Comparison of ENCODE assay signal across 8 mouse cellular contexts in the genomic region with DNA sequence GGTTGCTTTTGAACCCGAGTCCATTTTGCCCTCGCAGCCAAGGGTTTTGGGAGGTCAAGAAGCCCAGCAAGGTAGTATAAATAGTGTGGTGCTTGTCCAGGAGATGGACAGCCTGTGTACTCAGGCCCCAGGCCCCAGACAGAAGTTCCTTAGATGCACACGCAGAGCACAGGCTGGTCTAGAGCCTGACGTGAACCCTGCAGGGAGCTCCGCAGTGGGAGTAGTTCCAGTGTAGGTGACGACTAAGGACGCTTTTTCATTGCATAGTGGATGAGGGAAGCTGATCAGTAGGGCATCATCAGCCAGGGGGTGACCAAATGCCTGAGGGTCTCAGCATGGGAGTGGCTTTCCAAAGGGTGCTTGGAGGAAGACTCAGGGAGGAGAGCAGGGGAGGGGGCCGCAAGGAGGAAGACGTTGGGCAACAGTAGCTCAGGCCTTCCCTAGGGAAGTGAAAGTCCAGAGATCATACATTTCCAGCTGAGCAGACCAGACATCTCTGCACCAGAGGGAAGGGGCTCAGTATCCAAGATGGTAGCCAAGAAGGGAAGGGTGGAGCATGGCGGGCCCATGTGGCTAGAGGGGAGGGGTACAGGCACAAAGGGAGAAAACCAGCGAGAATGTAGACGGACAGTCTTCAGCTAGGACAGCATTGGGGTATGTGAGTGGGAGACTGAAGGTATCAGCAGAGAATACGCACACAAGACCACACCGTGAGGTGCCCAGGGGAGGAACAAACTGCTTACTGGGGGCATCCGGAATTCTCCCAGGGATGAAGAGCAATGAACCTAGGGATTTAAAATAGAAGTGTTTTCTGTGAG. TPM values are rescaled to one million over a fixed set of nuclear protein-coding genes. Genes with fewer than 3 reads are reported as not detected.
DNase-seq lines count a peak whose midpoint lies in the region; ATAC-seq and TF ChIP-seq lines count a peak whose summit lies in the region.

No protein-coding gene starts in this region.

- peak overlapping the region; percentile 97 for H3K4me3 ChIP-seq in lung, embryonic 14.5 days (ENCODE audit: low read depth, low read length)
- peak overlapping the region; percentile 97 for H3K4me3 ChIP-seq in embryonic facial prominence, embryonic 13.5 days
- H3K4me3 ChIP-seq in intestine, postnatal 0 days (ENCODE audit: low read depth, low read length), result peak overlapping the region; percentile 98
- H3K4me3 ChIP-seq in neural tube, embryonic 14.5 days (ENCODE audit: low read depth, low read length), result peak overlapping the region; percentile 91

- no peaks in the 10 kb centered on the region for H3K27me3 ChIP-seq in lung, embryonic 14.5 days (ENCODE audit: insufficient read depth, low read length)
- no peaks in the 10 kb centered on the region; the same call in 1 of the 2 replicates for H3K27me3 ChIP-seq in embryonic facial prominence, embryonic 13.5 days
- H3K27me3 ChIP-seq in intestine, postnatal 0 days (replicated peaks; ENCODE audit: control insufficient read depth, insufficient read depth, low read length), result no peaks in the 10 kb centered on the region
- H3K27me3 ChIP-seq in neural tube, embryonic 14.5 days (ENCODE audit: control insufficient read depth, insufficient read depth, low read length), result no peaks in the 10 kb centered on the region

- peak overlapping the region; percentile 78 for H3K9ac ChIP-seq in lung, embryonic 14.5 days
- H3K9ac ChIP-seq in embryonic facial prominence, embryonic 13.5 days, result peak overlapping the region; percentile 88
- peak overlapping the region; percentile 59 for H3K9ac ChIP-seq in intestine, postnatal 0 days (ENCODE audit: low read depth, low read length)
- peak overlapping the region; percentile 83 for H3K9ac ChIP-seq in neural tube, embryonic 14.5 days (replicated peaks; ENCODE audit: low read depth, low read length)

- H3K27ac ChIP-seq in lung, embryonic 14.5 days (ENCODE audit: low read depth), result peak overlapping the region; percentile 93; the same call in 1 of the 2 replicates
- peak overlapping the region; percentile 93 for H3K27ac ChIP-seq in embryonic facial prominence, embryonic 13.5 days
- no peak overlapping the region for H3K27ac ChIP-seq in intestine, postnatal 0 days (ENCODE audit: low read depth, low read length)
- H3K27ac ChIP-seq in neural tube, embryonic 14.5 days (ENCODE audit: low read depth, low read length), result peak overlapping the region; percentile 97

- TF ChIP-seq CTCF in lung, embryonic 14.5 days (IDR thresholded peaks at IDR 0.05; ENCODE audit: low read depth), result no peak
- TF ChIP-seq CTCF in intestine, postnatal 0 days (IDR thresholded peaks at IDR 0.05; ENCODE audit: low read depth), result no peak

- peak; percentile 28; the same call in 1 of the 2 replicates for ATAC-seq in lung, embryonic 14.5 days (ENCODE audit: insufficient read depth)
- no peak for ATAC-seq in embryonic facial prominence, embryonic 13.5 days (ENCODE audit: insufficient number of reproducible peaks, insufficient read depth, low FRiP score, low TSS enrichment, low read depth)
- peak; percentile 11 for ATAC-seq in intestine, postnatal 0 days
- ATAC-seq in neural tube, embryonic 14.5 days (ENCODE audit: low read depth), result peak; percentile 29
- ATAC-seq in megakaryocyte-erythroid progenitor cell, adult 5-6 weeks (replicated peaks; ENCODE audit: low FRiP score, low TSS enrichment, poor library complexity, severe bottlenecking), result no peak

- H3K36me3 ChIP-seq in lung, embryonic 14.5 days (ENCODE audit: insufficient read depth), result no peaks in the 10 kb centered on the region
- H3K36me3 ChIP-seq in embryonic facial prominence, embryonic 13.5 days, result peaks cover 27% of the 10 kb centered on the region
- no peaks in the 10 kb centered on the region for H3K36me3 ChIP-seq in intestine, postnatal 0 days (ENCODE audit: control insufficient read depth, insufficient read depth)
- no peaks in the 10 kb centered on the region for H3K36me3 ChIP-seq in neural tube, embryonic 14.5 days (ENCODE audit: control insufficient read depth, insufficient read depth, low read length)

- peaks cover 9% of the 10 kb centered on the region for H3K4me1 ChIP-seq in lung, embryonic 14.5 days (ENCODE audit: insufficient read depth)
- H3K4me1 ChIP-seq in embryonic facial prominence, embryonic 13.5 days, result peaks cover 13% of the 10 kb centered on the region
- peaks cover 7% of the 10 kb centered on the region; the same call in 1 of the 2 replicates for H3K4me1 ChIP-seq in intestine, postnatal 0 days (replicated peaks; ENCODE audit: control insufficient read depth, insufficient read depth, low read length)
- H3K4me1 ChIP-seq in neural tube, embryonic 14.5 days (ENCODE audit: control insufficient read depth, insufficient read depth, low read length), result peaks cover 17% of the 10 kb centered on the region

- H3K4me2 ChIP-seq in lung, embryonic 14.5 days, result peak overlapping the region; percentile 96
- H3K4me2 ChIP-seq in embryonic facial prominence, embryonic 13.5 days, result peak overlapping the region; percentile 96
- peak overlapping the region; percentile 77 for H3K4me2 ChIP-seq in intestine, postnatal 0 days (replicated peaks; ENCODE audit: low read depth)
- peak overlapping the region; percentile 53 for H3K4me2 ChIP-seq in neural tube, embryonic 14.5 days (ENCODE audit: low read depth, low read length)

- H3K9me3 ChIP-seq in lung, embryonic 14.5 days (ENCODE audit: low read depth, low read length), result no peaks in the 10 kb centered on the region
- no peaks in the 10 kb centered on the region for H3K9me3 ChIP-seq in embryonic facial prominence, embryonic 13.5 days
- no peaks in the 10 kb centered on the region for H3K9me3 ChIP-seq in intestine, postnatal 0 days (ENCODE audit: control insufficient read depth)
- no peaks in the 10 kb centered on the region for H3K9me3 ChIP-seq in neural tube, embryonic 14.5 days (ENCODE audit: control insufficient read depth, low read length)

- 33% methylated on average over 15 of the region's 15 CpGs for WGBS in lung, embryonic 14.5 days
- WGBS in embryonic facial prominence, embryonic 13.5 days, result 37% methylated on average over 15 of the region's 15 CpGs
- 29% methylated on average over 15 of the region's 15 CpGs for WGBS in intestine, postnatal 0 days
- 26% methylated on average over 15 of the region's 15 CpGs for WGBS in neural tube, embryonic 14.5 days

- DNase-seq in lung, embryonic 14.5 days, result no peak
- DNase-seq in lung, postnatal 14 days, result no peak
- no peak for DNase-seq in ovary, postnatal 10 days (ENCODE audit: low spot score)
- no peak for DNase-seq in kidney, postnatal 10 days

RNA-seq across cellular contexts. Expression of gene Tpgs1, which starts 1.1 kb away (rescaled TPM):
- polyA plus RNA-seq in lung, embryonic 14.5 days (2014; fragmentation: Nextera tagmentation; extraction: Ambion mirVana), result 56.4 and 62.4 TPM in 2 replicates
- polyA plus RNA-seq in embryonic facial prominence, embryonic 13.5 days (2015; fragmentation: Nextera tagmentation; extraction: Ambion mirVana), result 58.1 and 62.1 TPM in 2 replicates
- 47.6 and 48.5 TPM in 2 replicates for polyA plus RNA-seq in intestine, postnatal 0 days (2015; fragmentation: Nextera tagmentation; extraction: Ambion mirVana)
- 104 and 118 TPM in 2 replicates for polyA plus RNA-seq in neural tube, embryonic 14.5 days (2014; fragmentation: Nextera tagmentation; extraction: Ambion mirVana)
- total RNA-seq in megakaryocyte-erythroid progenitor cell, adult 5-6 weeks (2014; fragmentation: Nextera tagmentation), result 8.5 and 10.8 TPM in 2 replicates
- total RNA-seq in megakaryocyte-erythroid progenitor cell, adult 5-6 weeks (2017), result 2.9 and 4.1 TPM in 2 replicates

RNA-seq across cellular contexts. Expression of gene Madcam1, which starts 5.9 kb away (rescaled TPM):
- 0.93 and 1.2 TPM in 2 replicates for polyA plus RNA-seq in lung, embryonic 14.5 days (2014; fragmentation: Nextera tagmentation; extraction: Ambion mirVana)
- polyA plus RNA-seq in embryonic facial prominence, embryonic 13.5 days (2015; fragmentation: Nextera tagmentation; extraction: Ambion mirVana), result 11.3 and 11.8 TPM in 2 replicates
- 15.6 and 16.9 TPM in 2 replicates for polyA plus RNA-seq in intestine, postnatal 0 days (2015; fragmentation: Nextera tagmentation; extraction: Ambion mirVana)
- 0.82 and 1.2 TPM in 2 replicates for polyA plus RNA-seq in neural tube, embryonic 14.5 days (2014; fragmentation: Nextera tagmentation; extraction: Ambion mirVana)
- not detected in 2 replicates for total RNA-seq in megakaryocyte-erythroid progenitor cell, adult 5-6 weeks (2014; fragmentation: Nextera tagmentation)
- not detected in 2 replicates for total RNA-seq in megakaryocyte-erythroid progenitor cell, adult 5-6 weeks (2017)

RNA-seq across cellular contexts. Expression of gene Cdc34, which starts 11.7 kb away (rescaled TPM):
- 88.2 and 92.9 TPM in 2 replicates for polyA plus RNA-seq in lung, embryonic 14.5 days (2014; fragmentation: Nextera tagmentation; extraction: Ambion mirVana)
- 102 and 106 TPM in 2 replicates for polyA plus RNA-seq in embryonic facial prominence, embryonic 13.5 days (2015; fragmentation: Nextera tagmentation; extraction: Ambion mirVana)
- 88.0 and 89.6 TPM in 2 replicates for polyA plus RNA-seq in intestine, postnatal 0 days (2015; fragmentation: Nextera tagmentation; extraction: Ambion mirVana)
- 69.7 and 74.6 TPM in 2 replicates for polyA plus RNA-seq in neural tube, embryonic 14.5 days (2014; fragmentation: Nextera tagmentation; extraction: Ambion mirVana)
- 134 and 152 TPM in 2 replicates for total RNA-seq in megakaryocyte-erythroid progenitor cell, adult 5-6 weeks (2014; fragmentation: Nextera tagmentation)
- total RNA-seq in megakaryocyte-erythroid progenitor cell, adult 5-6 weeks (2017), result 128 and 236 TPM in 2 replicates

RNA-seq across cellular contexts. Expression of gene Gzmm, which starts 18.5 kb away (rescaled TPM):
- 0.24 and 0.84 TPM in 2 replicates for polyA plus RNA-seq in lung, embryonic 14.5 days (2014; fragmentation: Nextera tagmentation; extraction: Ambion mirVana)
- 0.81 and 0.84 TPM in 2 replicates for polyA plus RNA-seq in embryonic facial prominence, embryonic 13.5 days (2015; fragmentation: Nextera tagmentation; extraction: Ambion mirVana)
- polyA plus RNA-seq in intestine, postnatal 0 days (2015; fragmentation: Nextera tagmentation; extraction: Ambion mirVana), result 0.16 and 0.26 TPM in 2 replicates
- polyA plus RNA-seq in neural tube, embryonic 14.5 days (2014; fragmentation: Nextera tagmentation; extraction: Ambion mirVana), result 1.1 and 1.3 TPM in 2 replicates
- 1.7 and 1.8 TPM in 2 replicates for total RNA-seq in megakaryocyte-erythroid progenitor cell, adult 5-6 weeks (2014; fragmentation: Nextera tagmentation)
- total RNA-seq in megakaryocyte-erythroid progenitor cell, adult 5-6 weeks (2017), result 1.7 and 2.4 TPM in 2 replicates

RNA-seq across cellular contexts. Expression of gene Odf3l2, which starts 24.7 kb away (rescaled TPM):
- polyA plus RNA-seq in lung, embryonic 14.5 days (2014; fragmentation: Nextera tagmentation; extraction: Ambion mirVana), result not detected in 2 replicates
- not detected in 2 replicates for polyA plus RNA-seq in embryonic facial prominence, embryonic 13.5 days (2015; fragmentation: Nextera tagmentation; extraction: Ambion mirVana)
- not detected in 2 replicates for polyA plus RNA-seq in intestine, postnatal 0 days (2015; fragmentation: Nextera tagmentation; extraction: Ambion mirVana)
- not detected in 2 replicates for polyA plus RNA-seq in neural tube, embryonic 14.5 days (2014; fragmentation: Nextera tagmentation; extraction: Ambion mirVana)
- total RNA-seq in megakaryocyte-erythroid progenitor cell, adult 5-6 weeks (2014; fragmentation: Nextera tagmentation), result not detected in 2 replicates
- total RNA-seq in megakaryocyte-erythroid progenitor cell, adult 5-6 weeks (2017), result not detected in 2 replicates

Comparison
In these comparisons a context has a peak if more than half of its experiments do, and no peak if none do; other contexts are left out.
1. ATAC-seq: peak in lung, embryonic 14.5 days (single experiment), intestine, postnatal 0 days (single experiment) and neural tube, embryonic 14.5 days (single experiment); none in embryonic facial prominence, embryonic 13.5 days (single experiment) and megakaryocyte-erythroid progenitor cell, adult 5-6 weeks (single experiment).
2. Peak in every context shown above with its lines, with median percentiles within 50 percentile points of each other: H3K4me2 ChIP-seq, H3K4me3 ChIP-seq and H3K9ac ChIP-seq.